Mouse (Mus musculus) lung, adult 2 months (tissue): ENCODE data around the gene Sez6l2.

ENCODE experiments used
- CTCF ChIP-seq: fragments of 200-500 bp; IDR thresholded peaks from 2 replicates; pipeline ENCODE4 v1.5.1; 2011; ENCODE audit warnings: mild to moderate bottlenecking, low read length, control low read depth; ENCODE audit not compliant: insufficient read depth
- POLR2A ChIP-seq: fragments of 200-500 bp; IDR thresholded peaks from 2 replicates; pipeline ENCODE4 v1.6.1; 2011; ENCODE audit warnings: low read depth, mild to moderate bottlenecking, control low read depth, low read length, borderline replicate concordance; ENCODE audit errors: extremely low read depth

GRCm38 (mm10) chr7:127016481-127016485, 65.9 kb downstream of the Sez6l2 start, which contains the start of gene Pagr1b:
- TF ChIP-seq CTCF = no peak
- TF ChIP-seq POLR2A = no peak
